Mouse (Mus musculus) kidney, embryonic 15.5 days (tissue): ENCODE measurements around the gene 1700020L24Rik. TPM values are rescaled to one million over a fixed set of nuclear protein-coding genes. Genes with fewer than 3 reads are reported as not detected.
A peak's percentile ranks its signal among the peaks of the same experiment; 100 is the strongest.

Experiments
- ATAC-seq: fragments of 200-750 bp; cut with Nextera tagmentation; replicated peaks from 2 replicates; pipeline ENCODE4 v1.8.0; 2017; ENCODE audit warnings: moderate TSS enrichment; ENCODE audit not compliant: low FRiP score
- H3K27ac ChIP-seq: fragments of 300-500 bp; sonication (generic); 2 replicates; pipeline ENCODE4 v1.5.1; 2015; ENCODE audit warnings: mild to moderate bottlenecking, inconsistent platforms
- H3K27me3 ChIP-seq: fragments of 300-500 bp; sonication (generic); 2 replicates; pipeline ENCODE4 v1.6.1; 2015; ENCODE audit warnings: inconsistent platforms
- H3K36me3 ChIP-seq: fragments of 300-500 bp; sonication (generic); 2 replicates; pipeline ENCODE4 v1.6.1; 2015; ENCODE audit warnings: inconsistent platforms
- H3K4me1 ChIP-seq: fragments of 300-500 bp; sonication (generic); 2 replicates; pipeline ENCODE4 v1.6.1; 2015; ENCODE audit warnings: inconsistent platforms
- H3K4me2 ChIP-seq: fragments of 300-500 bp; sonication (generic); 2 replicates; pipeline ENCODE4 v1.6.1; 2015; ENCODE audit warnings: moderate library complexity, mild to moderate bottlenecking, inconsistent platforms
- H3K4me3 ChIP-seq: fragments of 300-500 bp; sonication (generic); replicated peaks from 2 replicates; pipeline ENCODE4 v1.5.1; 2015; ENCODE audit warnings: mild to moderate bottlenecking, inconsistent platforms
- H3K9ac ChIP-seq: fragments of 300-500 bp; sonication (generic); 2 replicates; pipeline ENCODE4 v1.6.1; 2015; ENCODE audit warnings: mild to moderate bottlenecking, inconsistent platforms
- H3K9me3 ChIP-seq: fragments of 300-500 bp; sonication (generic); replicated peaks from 2 replicates; pipeline ENCODE4 v1.6.1; 2016; ENCODE audit warnings: inconsistent platforms
- WGBS: fragments of 180-500 bp; shearing (Covaris S2); methylation state at CpG from one replicate; pipeline ENCODE4 v1.1.7; 2015; ENCODE audit warnings: mixed read lengths; 5-methylcytosine and 5-hydroxymethylcytosine counted together
- polyA plus RNA-seq: library from polyadenylated mRNA; unstranded; fragments of >200 nt; fragmentation: Nextera tagmentation; extraction: Ambion mirVana; gene quantifications from 2 replicates; pipeline ENCODE4 v1.2.1, GENCODE M21; 2015

The 1700020L24Rik gene
- 0.35 TPM in 1 of 2 replicates, not detected in the other for polyA plus RNA-seq

GRCm38 (mm10) chr11:83437377-83437776, at the start of gene 1700020L24Rik:
TSS of gene 1700020L24Rik (plus strand) at chr11:83437677.
- no peak within 1 kb of the TSS for H3K9ac ChIP-seq
- H3K27me3 ChIP-seq, result peaks cover 29% of the 10 kb centered on the region
- no peaks in the 10 kb centered on the region for H3K36me3 ChIP-seq
- no peak for ATAC-seq
- no peak within 1 kb of the TSS for H3K27ac ChIP-seq
- H3K4me1 ChIP-seq, result peaks cover under 1% of the 10 kb centered on the region; the same call in 1 of the 2 replicates
- WGBS, result 88% methylated on average over 1 of the region's 1 CpGs
- no peak within 1 kb of the TSS for H3K4me2 ChIP-seq
- no peak within 1 kb of the TSS for H3K4me3 ChIP-seq
- H3K9me3 ChIP-seq, result no peaks in the 10 kb centered on the region

- H3K4me3 ChIP-seq, result no peak overlapping the region
- WGBS, result 84% methylated on average over 4 of the region's 4 CpGs
- H3K27me3 ChIP-seq, result no peaks in the 10 kb centered on the region
- H3K4me1 ChIP-seq, result no peaks in the 10 kb centered on the region
- peaks cover 75% of the 10 kb centered on the region for H3K36me3 ChIP-seq
- no peak for ATAC-seq
- H3K27ac ChIP-seq, result no peak overlapping the region
- H3K4me2 ChIP-seq, result no peak overlapping the region
- H3K9ac ChIP-seq, result no peak overlapping the region
- no peaks in the 10 kb centered on the region for H3K9me3 ChIP-seq
Observed at GRCm38 (mm10) chr11:83393062-83393461, 44.4 kb upstream of the 1700020L24Rik start.

- 60% methylated on average over 6 of the region's 6 CpGs for WGBS
- no peaks in the 10 kb centered on the region for H3K9me3 ChIP-seq
- H3K27ac ChIP-seq, result no peak overlapping the region
- no peak overlapping the region for H3K9ac ChIP-seq
- H3K27me3 ChIP-seq, result no peaks in the 10 kb centered on the region
- ATAC-seq, result no peak
- H3K4me3 ChIP-seq, result no peak overlapping the region
- H3K36me3 ChIP-seq, result peaks cover 83% of the 10 kb centered on the region
- no peak overlapping the region for H3K4me2 ChIP-seq
- no peaks in the 10 kb centered on the region for H3K4me1 ChIP-seq
Observed at GRCm38 (mm10) chr11:83394802-83395439, 42.6 kb upstream of the 1700020L24Rik start.

- Histone ChIP-seq H3K4me3 (no peak overlapping the region), H3K4me1 (no peaks in the 10 kb centered on the region), H3K27ac (no peak overlapping the region), H3K27me3 (no peaks in the 10 kb centered on the region), H3K36me3 (peaks cover 72% of the 10 kb centered on the region), H3K9me3 (no peaks in the 10 kb centered on the region), H3K9ac (no peak overlapping the region), H3K4me2 (no peak overlapping the region)
- ATAC-seq, result no peak
- 92% methylated on average over 7 of the region's 7 CpGs for whole genome bisulfite sequencing
Observed at GRCm38 (mm10) chr11:83397626-83398025, 39.9 kb upstream of the 1700020L24Rik start.

- H3K27me3 ChIP-seq, result no peaks in the 10 kb centered on the region
- H3K27ac ChIP-seq, result no peak overlapping the region
- no peaks in the 10 kb centered on the region for H3K4me1 ChIP-seq
- no peak overlapping the region for H3K4me3 ChIP-seq
- 79% methylated on average over 5 of the region's 5 CpGs for WGBS
- peaks cover 74% of the 10 kb centered on the region for H3K36me3 ChIP-seq
- no peaks in the 10 kb centered on the region for H3K9me3 ChIP-seq
- no peak for ATAC-seq
- no peak overlapping the region for H3K9ac ChIP-seq
- H3K4me2 ChIP-seq, result no peak overlapping the region
Observed at GRCm38 (mm10) chr11:83398724-83399123, 38.8 kb upstream of the 1700020L24Rik start.

GRCm38 (mm10) chr11:83403787-83404186, 33.7 kb upstream of the 1700020L24Rik start:
- no peak overlapping the region for H3K27ac ChIP-seq
- H3K9me3 ChIP-seq, result no peaks in the 10 kb centered on the region
- no peak for ATAC-seq

GRCm38 (mm10) chr11:83406391-83406790, 31.1 kb upstream of the 1700020L24Rik start:
- 62% methylated on average over 3 of the region's 3 CpGs for WGBS
- peaks cover 10% of the 10 kb centered on the region for H3K27me3 ChIP-seq
- peaks cover 21% of the 10 kb centered on the region for H3K36me3 ChIP-seq
- H3K4me1 ChIP-seq, result peaks cover 11% of the 10 kb centered on the region
- H3K9ac ChIP-seq, result no peak overlapping the region
- no peaks in the 10 kb centered on the region for H3K9me3 ChIP-seq
- no peak for ATAC-seq
- no peak overlapping the region for H3K4me3 ChIP-seq
- no peak overlapping the region for H3K4me2 ChIP-seq
- no peak overlapping the region for H3K27ac ChIP-seq

More at GRCm38 (mm10) chr11:83403787-83404186, 33.7 kb upstream of the 1700020L24Rik start:
- no peaks in the 10 kb centered on the region for H3K27me3 ChIP-seq
- no peak overlapping the region for H3K9ac ChIP-seq
- 86% methylated on average over 7 of the region's 7 CpGs for WGBS
- H3K36me3 ChIP-seq, result peaks cover 42% of the 10 kb centered on the region
- no peak overlapping the region for H3K4me3 ChIP-seq
- no peaks in the 10 kb centered on the region for H3K4me1 ChIP-seq
- no peak overlapping the region for H3K4me2 ChIP-seq

GRCm38 (mm10) chr11:83408242-83408641, 29.2 kb upstream of the 1700020L24Rik start:
- WGBS, result 41% methylated on average over 8 of the region's 8 CpGs
- Histone ChIP-seq H3K36me3 (peaks cover 9% of the 10 kb centered on the region), H3K4me1 (peaks cover 11% of the 10 kb centered on the region), H3K27ac (no peak overlapping the region), H3K4me3 (no peak overlapping the region), H3K9ac (no peak overlapping the region), H3K4me2 (no peak overlapping the region), H3K27me3 (peaks cover 17% of the 10 kb centered on the region), H3K9me3 (no peaks in the 10 kb centered on the region)
- no peak for ATAC-seq

GRCm38 (mm10) chr11:83409087-83409754, 28.3 kb upstream of the 1700020L24Rik start, which contains the start of gene Rasl10b:
TSS of gene Rasl10b (plus strand) at chr11:83409137.
- Histone ChIP-seq H3K27ac (no peak within 1 kb of the TSS), H3K4me2 (peak within 1 kb of the TSS; percentile 97), H3K9me3 (no peaks in the 10 kb centered on the region), H3K27me3 (peaks cover 17% of the 10 kb centered on the region), H3K9ac (peak within 1 kb of the TSS; percentile 71), H3K36me3 (no peaks in the 10 kb centered on the region), H3K4me1 (peaks cover 11% of the 10 kb centered on the region), H3K4me3 (peak within 1 kb of the TSS; percentile 76)
- WGBS, result 2% methylated on average over 32 of the region's 44 CpGs
- no peak for ATAC-seq

- no peaks in the 10 kb centered on the region for H3K9me3 ChIP-seq
- peaks cover 17% of the 10 kb centered on the region for H3K27me3 ChIP-seq
- no peak overlapping the region for H3K27ac ChIP-seq
- peak overlapping the region; percentile 97 for H3K4me2 ChIP-seq
- H3K4me3 ChIP-seq, result peak overlapping the region; percentile 76
- H3K9ac ChIP-seq, result peak overlapping the region; percentile 71
- no peaks in the 10 kb centered on the region for H3K36me3 ChIP-seq
- H3K4me1 ChIP-seq, result peaks cover 11% of the 10 kb centered on the region
- WGBS, result 2% methylated on average over 35 of the region's 40 CpGs
- peak; percentile 43; the same call in 1 of the 2 replicates for ATAC-seq
Observed at GRCm38 (mm10) chr11:83409792-83410291, 27.6 kb upstream of the 1700020L24Rik start.

GRCm38 (mm10) chr11:83410510-83410909, 27.0 kb upstream of the 1700020L24Rik start:
- Histone ChIP-seq H3K4me3 (no peak overlapping the region), H3K4me2 (0 out of 2 replicates have a peak overlapping the region, but pooled peaks have one; percentile 97), H3K9ac (no peak overlapping the region), H3K27ac (no peak overlapping the region), H3K36me3 (no peaks in the 10 kb centered on the region), H3K9me3 (no peaks in the 10 kb centered on the region), H3K4me1 (peaks cover 11% of the 10 kb centered on the region), H3K27me3 (peaks cover 18% of the 10 kb centered on the region)
- 56% methylated on average over 6 of the region's 6 CpGs for WGBS
- ATAC-seq, result no peak

GRCm38 (mm10) chr11:83417080-83417479, 20.4 kb upstream of the 1700020L24Rik start:
- no peak overlapping the region for H3K4me2 ChIP-seq
- no peak overlapping the region for H3K4me3 ChIP-seq
- peaks cover 60% of the 10 kb centered on the region for H3K27me3 ChIP-seq
- H3K36me3 ChIP-seq, result no peaks in the 10 kb centered on the region
- no peak for ATAC-seq
- WGBS, result 7% methylated on average over 5 of the region's 5 CpGs
- peaks cover 7% of the 10 kb centered on the region; the same call in 1 of the 2 replicates for H3K4me1 ChIP-seq
- no peak overlapping the region for H3K9ac ChIP-seq
- H3K9me3 ChIP-seq, result no peaks in the 10 kb centered on the region
- H3K27ac ChIP-seq, result no peak overlapping the region
